Mouse (Mus musculus): ENCODE results near the gene Brd3os.

DNA sequence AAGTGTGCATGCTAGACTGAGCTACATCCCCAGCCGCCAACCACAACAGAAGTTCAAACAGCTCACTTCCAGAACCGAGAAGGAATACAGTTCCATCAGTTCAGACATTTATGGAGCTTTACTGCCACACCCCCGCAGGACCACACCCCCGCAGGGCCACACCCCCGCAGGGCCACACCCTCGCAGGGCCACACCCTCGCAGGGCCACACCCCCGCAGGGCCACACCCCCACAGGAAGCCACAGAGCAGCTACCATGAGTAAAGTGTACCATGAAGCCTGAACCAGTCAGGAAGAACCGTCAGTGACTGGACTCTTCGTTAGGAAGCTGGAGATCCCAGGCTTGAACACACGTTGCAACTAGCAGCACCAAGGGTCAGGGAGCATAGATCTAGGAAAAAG is 3.8 kb upstream of the Brd3os start:
- TF ChIP-seq GATA1 (IDR thresholded peaks at IDR 0.05; ENCODE audit: low read length) = no peak
- TF ChIP-seq TAL1 (IDR thresholded peaks at IDR 0.05; ENCODE audit: low read length) = no peak
